Mouse (Mus musculus): ENCODE data around the gene Zfp827. TPM values are rescaled to one million over a fixed set of nuclear protein-coding genes. Genes with fewer than 3 reads are reported as not detected.

Gene Zfp827
- polyA plus RNA-seq, 1 experiment, result 9.6 TPM

- WGBS, result under 1% methylated on average over 50 of the region's 56 CpGs
- TF ChIP-seq POLR2A (IDR thresholded peaks at IDR 0.05; ENCODE audit: low read depth, low read length) (no peak), CTCF (conservative IDR thresholded peaks at IDR 0.05; ENCODE audit: insufficient read depth, insufficient read length, low read depth, low read length) (no peak)
- peak; percentile 57 for DNase-seq
Observed at GRCm38 (mm10) chr8:79028541-79029395, 531 bp downstream of the Zfp827 start.

GRCm38 (mm10) chr8:79029396-79030325 lies 1.4 kb downstream of the Zfp827 start:
- peak overlapping the region; percentile 85 for H3K27ac ChIP-seq (ENCODE audit: insufficient read depth, low read depth, low read length)
- DNase-seq, result peak; percentile 80
- 1% methylated on average over 80 of the region's 99 CpGs for WGBS

More at GRCm38 (mm10) chr8:79028541-79029395, 531 bp downstream of the Zfp827 start:
- H3K36me3 ChIP-seq (ENCODE audit: control insufficient read depth, insufficient read depth, low read length), result no peaks in the 10 kb centered on the region
- no peaks in the 10 kb centered on the region for H3K4me1 ChIP-seq (ENCODE audit: control insufficient read depth, insufficient read depth, low read length)
- peak overlapping the region; percentile 90 for H3K27ac ChIP-seq (ENCODE audit: insufficient read depth, low read depth, low read length)
- H3K4me3 ChIP-seq (ENCODE audit: insufficient read depth, low read depth, low read length), result peak overlapping the region; percentile 72
- H3K27me3 ChIP-seq (replicated peaks; ENCODE audit: control insufficient read depth, insufficient read depth, low read length), result no peaks in the 10 kb centered on the region

GRCm38 (mm10) chr8:79030326-79031265 lies 2.4 kb downstream of the Zfp827 start:
- TF ChIP-seq POLR2A (IDR thresholded peaks at IDR 0.05; ENCODE audit: low read depth, low read length) (no peak), CTCF (conservative IDR thresholded peaks at IDR 0.05; ENCODE audit: insufficient read depth, insufficient read length, low read depth, low read length) (no peak)
- Histone ChIP-seq H3K4me3 (ENCODE audit: insufficient read depth, low read depth, low read length) (peak overlapping the region; percentile 72), H3K27me3 (replicated peaks; ENCODE audit: control insufficient read depth, insufficient read depth, low read length) (no peaks in the 10 kb centered on the region), H3K4me1 (ENCODE audit: control insufficient read depth, insufficient read depth, low read length) (no peaks in the 10 kb centered on the region), H3K27ac (ENCODE audit: insufficient read depth, low read depth, low read length) (peak overlapping the region; percentile 91), H3K36me3 (ENCODE audit: control insufficient read depth, insufficient read depth, low read length) (no peaks in the 10 kb centered on the region)
- WGBS, result 2% methylated on average over 62 of the region's 62 CpGs
- peak; percentile 72 for DNase-seq

More at GRCm38 (mm10) chr8:79029396-79030325, 1.4 kb downstream of the Zfp827 start:
- no peaks in the 10 kb centered on the region for H3K4me1 ChIP-seq (ENCODE audit: control insufficient read depth, insufficient read depth, low read length)
- TF ChIP-seq CTCF (conservative IDR thresholded peaks at IDR 0.05; ENCODE audit: insufficient read depth, insufficient read length, low read depth, low read length) (no peak), POLR2A (IDR thresholded peaks at IDR 0.05; ENCODE audit: low read depth, low read length) (peak; percentile 11)
- peak overlapping the region; percentile 72 for H3K4me3 ChIP-seq (ENCODE audit: insufficient read depth, low read depth, low read length)
- no peaks in the 10 kb centered on the region for H3K27me3 ChIP-seq (replicated peaks; ENCODE audit: control insufficient read depth, insufficient read depth, low read length)
- no peaks in the 10 kb centered on the region for H3K36me3 ChIP-seq (ENCODE audit: control insufficient read depth, insufficient read depth, low read length)

- Histone ChIP-seq H3K27ac (ENCODE audit: insufficient read depth, low read depth, low read length) (no peak overlapping the region), H3K27me3 (replicated peaks; ENCODE audit: control insufficient read depth, insufficient read depth, low read length) (no peaks in the 10 kb centered on the region), H3K4me1 (ENCODE audit: control insufficient read depth, insufficient read depth, low read length) (no peaks in the 10 kb centered on the region), H3K36me3 (ENCODE audit: control insufficient read depth, insufficient read depth, low read length) (no peaks in the 10 kb centered on the region), H3K4me3 (ENCODE audit: insufficient read depth, low read depth, low read length) (no peak overlapping the region)
- WGBS, result 79% methylated on average over 7 of the region's 7 CpGs
- no peak for DNase-seq
- TF ChIP-seq POLR2A (IDR thresholded peaks at IDR 0.05; ENCODE audit: low read depth, low read length), result no peak
- no peak for TF ChIP-seq CTCF (conservative IDR thresholded peaks at IDR 0.05; ENCODE audit: insufficient read depth, insufficient read length, low read depth, low read length)
Observed at GRCm38 (mm10) chr8:79037532-79037931, 9.3 kb downstream of the Zfp827 start.

GRCm38 (mm10) chr8:79037991-79038390 lies 9.8 kb downstream of the Zfp827 start:
- TF ChIP-seq POLR2A (IDR thresholded peaks at IDR 0.05; ENCODE audit: low read depth, low read length) (no peak), CTCF (conservative IDR thresholded peaks at IDR 0.05; ENCODE audit: insufficient read depth, insufficient read length, low read depth, low read length) (no peak)
- Histone ChIP-seq H3K27me3 (replicated peaks; ENCODE audit: control insufficient read depth, insufficient read depth, low read length) (no peaks in the 10 kb centered on the region), H3K36me3 (ENCODE audit: control insufficient read depth, insufficient read depth, low read length) (no peaks in the 10 kb centered on the region), H3K4me1 (ENCODE audit: control insufficient read depth, insufficient read depth, low read length) (no peaks in the 10 kb centered on the region), H3K4me3 (ENCODE audit: insufficient read depth, low read depth, low read length) (no peak overlapping the region), H3K27ac (ENCODE audit: insufficient read depth, low read depth, low read length) (no peak overlapping the region)
- 83% methylated on average over 7 of the region's 7 CpGs for WGBS
- no peak for DNase-seq

GRCm38 (mm10) chr8:79041429-79041828 lies 13.2 kb downstream of the Zfp827 start:
- Histone ChIP-seq H3K27ac (ENCODE audit: insufficient read depth, low read depth, low read length) (no peak overlapping the region), H3K36me3 (ENCODE audit: control insufficient read depth, insufficient read depth, low read length) (no peaks in the 10 kb centered on the region), H3K4me1 (ENCODE audit: control insufficient read depth, insufficient read depth, low read length) (no peaks in the 10 kb centered on the region), H3K4me3 (ENCODE audit: insufficient read depth, low read depth, low read length) (no peak overlapping the region), H3K27me3 (replicated peaks; ENCODE audit: control insufficient read depth, insufficient read depth, low read length) (no peaks in the 10 kb centered on the region)
- 95% methylated on average over 3 of the region's 3 CpGs for WGBS
- DNase-seq, result no peak
- TF ChIP-seq POLR2A (IDR thresholded peaks at IDR 0.05; ENCODE audit: low read depth, low read length) (no peak), CTCF (conservative IDR thresholded peaks at IDR 0.05; ENCODE audit: insufficient read depth, insufficient read length, low read depth, low read length) (no peak)
